Mouse (Mus musculus): ENCODE measurements around the gene Pck1. TPM values are rescaled to one million over a fixed set of nuclear protein-coding genes. Genes with fewer than 3 reads are reported as not detected.

Pck1 gene
- polyA plus RNA-seq, 1 experiment from 2014 or later, result not detected

GRCm38 (mm10) chr2:173205563-173206099 is 52.8 kb downstream of the Pck1 start:
- Histone ChIP-seq H3K4me1 (ENCODE audit: insufficient read depth) (no peaks in the 10 kb centered on the region), H3K36me3 (ENCODE audit: insufficient read depth) (no peaks in the 10 kb centered on the region), H3K9ac (no peak overlapping the region), H3K4me3 (ENCODE audit: low read depth, low read length) (no peak overlapping the region), H3K9me3 (ENCODE audit: low read depth, low read length) (no peaks in the 10 kb centered on the region), H3K27me3 (ENCODE audit: insufficient read depth, low read length) (no peaks in the 10 kb centered on the region), H3K4me2 (no peak overlapping the region), H3K27ac (ENCODE audit: low read depth) (no peak overlapping the region)
- DNase-seq (no peak), ATAC-seq (ENCODE audit: insufficient read depth) (no peak)
- no peak for TF ChIP-seq CTCF (IDR thresholded peaks at IDR 0.05; ENCODE audit: low read depth)
- WGBS, result 86% methylated on average over 14 of the region's 14 CpGs

- no peak for TF ChIP-seq CTCF (IDR thresholded peaks at IDR 0.05; ENCODE audit: low read depth)
- 92% methylated on average over 3 of the region's 3 CpGs for WGBS
- DNase-seq, result no peak
Observed at GRCm38 (mm10) chr2:173207051-173207450, 54.2 kb downstream of the Pck1 start.

More at GRCm38 (mm10) chr2:173207051-173207450, 54.2 kb downstream of the Pck1 start:
- Histone ChIP-seq H3K9ac (no peak overlapping the region), H3K4me2 (no peak overlapping the region), H3K36me3 (ENCODE audit: insufficient read depth) (no peaks in the 10 kb centered on the region), H3K27ac (ENCODE audit: low read depth) (no peak overlapping the region), H3K9me3 (ENCODE audit: low read depth, low read length) (no peaks in the 10 kb centered on the region), H3K4me1 (ENCODE audit: insufficient read depth) (no peaks in the 10 kb centered on the region), H3K4me3 (ENCODE audit: low read depth, low read length) (no peak overlapping the region), H3K27me3 (ENCODE audit: insufficient read depth, low read length) (no peaks in the 10 kb centered on the region)
- ATAC-seq (ENCODE audit: insufficient read depth), result no peak

Other genes starting within 250 kb of the Pck1 start
- gene Bmp7, start 212.7 kb upstream of the Pck1 start, polyA plus RNA-seq (2014; fragmentation: Nextera tagmentation; extraction: Ambion mirVana), result 9.6 and 10.7 TPM in 2 replicates
- 0.13 and 0.15 TPM in 2 replicates for gene Spo11, start 175.3 kb upstream of the Pck1 start, polyA plus RNA-seq (2014; fragmentation: Nextera tagmentation; extraction: Ambion mirVana)
- 137 and 142 TPM in 2 replicates for gene Rae1, start 152.9 kb upstream of the Pck1 start, polyA plus RNA-seq (2014; fragmentation: Nextera tagmentation; extraction: Ambion mirVana)
- 45.6 and 45.8 TPM in 2 replicates for gene Rbm38, start 132.6 kb upstream of the Pck1 start, polyA plus RNA-seq (2014; fragmentation: Nextera tagmentation; extraction: Ambion mirVana)
- gene Ctcfl, start 33.5 kb upstream of the Pck1 start, polyA plus RNA-seq (2014; fragmentation: Nextera tagmentation; extraction: Ambion mirVana), result 0.05 and 0.07 TPM in 2 replicates
- gene Zbp1, start 65.9 kb downstream of the Pck1 start, polyA plus RNA-seq (2014; fragmentation: Nextera tagmentation; extraction: Ambion mirVana), result 0.34 and 0.41 TPM in 2 replicates
- gene Pmepa1, start 123.5 kb downstream of the Pck1 start, polyA plus RNA-seq (2014; fragmentation: Nextera tagmentation; extraction: Ambion mirVana), result 8.9 and 9.0 TPM in 2 replicates

All from lung, embryonic 14.5 days (tissue).